Comparison of ENCODE assay signal across 22 mouse cellular contexts in the genomic region with DNA sequence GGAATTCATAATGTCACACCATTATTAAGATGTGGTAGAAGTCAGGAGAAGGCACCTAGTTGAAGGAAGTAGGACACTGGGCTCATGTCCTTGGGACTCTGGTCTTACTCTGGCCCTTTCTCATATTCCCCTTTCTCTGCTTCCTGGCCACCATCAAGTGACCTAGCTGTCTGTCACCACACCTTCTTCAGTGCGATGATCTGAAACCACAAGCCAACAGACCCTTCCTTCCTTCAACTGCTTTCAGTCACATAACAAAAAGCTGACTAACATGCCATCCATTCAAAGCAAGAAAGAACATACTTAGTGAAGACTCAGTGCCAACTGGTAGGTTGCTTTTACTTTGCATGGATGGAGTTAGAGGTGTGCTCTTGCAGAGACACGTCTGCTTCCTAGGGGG.
"Had no signal": no experiment of that assay in that cellular context is flagged by ENCODE, and none has a peak within 500 bp of the region (broad histone marks: within the 10 kb centered on the region; RNA-seq: fewer than 3 reads in every experiment).

No protein-coding gene starts in this region.

- DNase-seq: liver, postnatal 0 days; lung, adult 2 months; lung, postnatal 14 days; lung, postnatal 36 days; midbrain, embryonic 14.5 days; retina, postnatal 1 day; right cerebral cortex, adult 18-20 months; right cerebral cortex, postnatal 25 days; right cerebral cortex, postnatal 4 days; spleen, adult 18-20 months; thymus, adult 2 months; thymus, postnatal 25 days; thymus, postnatal 4 days had no signal

- ATAC-seq: liver, postnatal 0 days; lung, postnatal 0 days; midbrain, embryonic 16.5 days had no signal

- H3K36me3 ChIP-seq: liver, embryonic 15.5 days; lung, embryonic 15.5 days; midbrain, embryonic 10.5 days; midbrain, embryonic 12.5 days; neural tube, embryonic 13.5 days; neural tube, embryonic 15.5 days; stomach, embryonic 15.5 days had no signal

- H3K27me3 ChIP-seq: liver, embryonic 15.5 days; lung, embryonic 15.5 days; midbrain, embryonic 12.5 days; neural tube, embryonic 13.5 days; neural tube, embryonic 15.5 days; stomach, embryonic 15.5 days had no signal
